Mouse (Mus musculus): ENCODE data around the gene Nop16. TPM values are rescaled to one million over a fixed set of nuclear protein-coding genes. Genes with fewer than 3 reads are reported as not detected.

Gene Nop16
- polyA plus RNA-seq (2014; fragmentation: Nextera tagmentation; extraction: Ambion mirVana) = 95.6 and 99.7 TPM in 2 replicates

- peaks cover 2% of the 10 kb centered on the region; the same call in 1 of the 2 replicates for H3K36me3 ChIP-seq (ENCODE audit: control insufficient read depth, insufficient read depth, low read length)
- H3K27ac ChIP-seq (replicated peaks; ENCODE audit: low read depth, low read length) = 0 out of 2 replicates have a peak within 1 kb of the TSS, but pooled peaks have one; percentile 42
- no peaks in the 10 kb centered on the region for H3K9me3 ChIP-seq (ENCODE audit: control insufficient read depth, low read length)
- H3K27me3 ChIP-seq (ENCODE audit: control insufficient read depth, insufficient read depth, low read length) = no peaks in the 10 kb centered on the region
- under 1% methylated on average over 51 of the region's 51 CpGs for WGBS
- H3K4me2 ChIP-seq (ENCODE audit: low read depth, severe bottlenecking) = peak within 1 kb of the TSS; percentile 70
- peak; percentile 98 for DNase-seq (ENCODE audit: low spot score)
- H3K9ac ChIP-seq (ENCODE audit: low read length) = peak within 1 kb of the TSS; percentile 86
- peak within 1 kb of the TSS; percentile 92 for H3K4me3 ChIP-seq (ENCODE audit: low read depth, low read length)
- ATAC-seq (ENCODE audit: insufficient number of reproducible peaks, low FRiP score, low TSS enrichment, low read depth) = peak; percentile 96
- peaks cover 4% of the 10 kb centered on the region for H3K4me1 ChIP-seq (ENCODE audit: control insufficient read depth, insufficient read depth, low read length)
Measured at GRCm38 (mm10) chr13:54589996-54590951, at the start of gene Nop16, which contains the start of gene Higd2a. Gene Nop16, minus strand, starts transcription at chr13:54590090. Gene Higd2a, plus strand, starts transcription at chr13:54590207.

GRCm38 (mm10) chr13:54635011-54635410 is 45.1 kb upstream of the Nop16 start:
- ATAC-seq (ENCODE audit: insufficient number of reproducible peaks, low FRiP score, low TSS enrichment, low read depth) = no peak
- no peak overlapping the region for H3K4me2 ChIP-seq (ENCODE audit: low read depth, severe bottlenecking)
- H3K9me3 ChIP-seq (ENCODE audit: control insufficient read depth, low read length) = no peaks in the 10 kb centered on the region
- 95% methylated on average over 3 of the region's 3 CpGs for WGBS
- H3K4me3 ChIP-seq (ENCODE audit: low read depth, low read length) = no peak overlapping the region
- no peaks in the 10 kb centered on the region for H3K27me3 ChIP-seq (ENCODE audit: control insufficient read depth, insufficient read depth, low read length)
- no peaks in the 10 kb centered on the region for H3K4me1 ChIP-seq (ENCODE audit: control insufficient read depth, insufficient read depth, low read length)
- DNase-seq (ENCODE audit: low spot score) = no peak
- H3K9ac ChIP-seq (ENCODE audit: low read length) = no peak overlapping the region
- no peak overlapping the region for H3K27ac ChIP-seq (replicated peaks; ENCODE audit: low read depth, low read length)
- H3K36me3 ChIP-seq (ENCODE audit: control insufficient read depth, insufficient read depth, low read length) = peaks cover 5% of the 10 kb centered on the region; the same call in 1 of the 2 replicates

GRCm38 (mm10) chr13:54632731-54633277 is 42.9 kb upstream of the Nop16 start:
- Histone ChIP-seq H3K9me3 (ENCODE audit: control insufficient read depth, low read length) (no peaks in the 10 kb centered on the region), H3K27me3 (ENCODE audit: control insufficient read depth, insufficient read depth, low read length) (no peaks in the 10 kb centered on the region)
- ATAC-seq (ENCODE audit: insufficient number of reproducible peaks, low FRiP score, low TSS enrichment, low read depth) = no peak

GRCm38 (mm10) chr13:54629128-54629527 is 39.2 kb upstream of the Nop16 start:
- no peak for DNase-seq (ENCODE audit: low spot score)
- no peaks in the 10 kb centered on the region for H3K36me3 ChIP-seq (ENCODE audit: control insufficient read depth, insufficient read depth, low read length)
- H3K27me3 ChIP-seq (ENCODE audit: control insufficient read depth, insufficient read depth, low read length) = no peaks in the 10 kb centered on the region
- H3K4me3 ChIP-seq (ENCODE audit: low read depth, low read length) = no peak overlapping the region
- 86% methylated on average over 4 of the region's 4 CpGs for WGBS
- no peak overlapping the region for H3K9ac ChIP-seq (ENCODE audit: low read length)
- no peak for ATAC-seq (ENCODE audit: insufficient number of reproducible peaks, low FRiP score, low TSS enrichment, low read depth)
- no peak overlapping the region for H3K4me2 ChIP-seq (ENCODE audit: low read depth, severe bottlenecking)
- no peak overlapping the region for H3K27ac ChIP-seq (replicated peaks; ENCODE audit: low read depth, low read length)
- H3K9me3 ChIP-seq (ENCODE audit: control insufficient read depth, low read length) = no peaks in the 10 kb centered on the region
- H3K4me1 ChIP-seq (ENCODE audit: control insufficient read depth, insufficient read depth, low read length) = no peaks in the 10 kb centered on the region

More at GRCm38 (mm10) chr13:54632731-54633277, 42.9 kb upstream of the Nop16 start:
- H3K36me3 ChIP-seq (ENCODE audit: control insufficient read depth, insufficient read depth, low read length) = no peaks in the 10 kb centered on the region; the same call in 1 of the 2 replicates
- H3K27ac ChIP-seq (replicated peaks; ENCODE audit: low read depth, low read length) = no peak overlapping the region
- no peak overlapping the region for H3K9ac ChIP-seq (ENCODE audit: low read length)
- DNase-seq (ENCODE audit: low spot score) = no peak
- no peak overlapping the region for H3K4me2 ChIP-seq (ENCODE audit: low read depth, severe bottlenecking)
- 87% methylated on average over 3 of the region's 3 CpGs for WGBS
- H3K4me1 ChIP-seq (ENCODE audit: control insufficient read depth, insufficient read depth, low read length) = no peaks in the 10 kb centered on the region
- no peak overlapping the region for H3K4me3 ChIP-seq (ENCODE audit: low read depth, low read length)

GRCm38 (mm10) chr13:54621960-54622521 is 32.2 kb upstream of the Nop16 start:
- Histone ChIP-seq H3K27ac (replicated peaks; ENCODE audit: low read depth, low read length) (peak overlapping the region; percentile 62; the same call in 1 of the 2 replicates), H3K4me3 (ENCODE audit: low read depth, low read length) (peak overlapping the region; percentile 96), H3K9me3 (ENCODE audit: control insufficient read depth, low read length) (no peaks in the 10 kb centered on the region), H3K4me1 (ENCODE audit: control insufficient read depth, insufficient read depth, low read length) (no peaks in the 10 kb centered on the region), H3K9ac (ENCODE audit: low read length) (peak overlapping the region; percentile 93), H3K27me3 (ENCODE audit: control insufficient read depth, insufficient read depth, low read length) (no peaks in the 10 kb centered on the region), H3K4me2 (ENCODE audit: low read depth, severe bottlenecking) (peak overlapping the region; percentile 54), H3K36me3 (ENCODE audit: control insufficient read depth, insufficient read depth, low read length) (no peaks in the 10 kb centered on the region)
- WGBS = 2% methylated on average over 27 of the region's 27 CpGs
- DNase-seq (ENCODE audit: low spot score) (no peak), ATAC-seq (ENCODE audit: insufficient number of reproducible peaks, low FRiP score, low TSS enrichment, low read depth) (peak; percentile 72)

- Histone ChIP-seq H3K9ac (ENCODE audit: low read length) (peak within 1 kb of the TSS; percentile 93), H3K27me3 (ENCODE audit: control insufficient read depth, insufficient read depth, low read length) (no peaks in the 10 kb centered on the region), H3K4me1 (ENCODE audit: control insufficient read depth, insufficient read depth, low read length) (no peaks in the 10 kb centered on the region), H3K36me3 (ENCODE audit: control insufficient read depth, insufficient read depth, low read length) (no peaks in the 10 kb centered on the region), H3K9me3 (ENCODE audit: control insufficient read depth, low read length) (no peaks in the 10 kb centered on the region), H3K4me3 (ENCODE audit: low read depth, low read length) (peak within 1 kb of the TSS; percentile 96), H3K4me2 (ENCODE audit: low read depth, severe bottlenecking) (peak within 1 kb of the TSS; percentile 54), H3K27ac (replicated peaks; ENCODE audit: low read depth, low read length) (peak within 1 kb of the TSS; percentile 62; the same call in 1 of the 2 replicates)
- 10% methylated on average over 44 of the region's 44 CpGs for WGBS
- ATAC-seq (ENCODE audit: insufficient number of reproducible peaks, low FRiP score, low TSS enrichment, low read depth) = peak; percentile 95
- peak; percentile 100 for DNase-seq (ENCODE audit: low spot score)
Measured at GRCm38 (mm10) chr13:54621155-54621932, 31.5 kb upstream of the Nop16 start, which contains the start of gene Faf2. Gene Faf2, plus strand, starts transcription at chr13:54621784.

- H3K4me2 ChIP-seq (ENCODE audit: low read depth, severe bottlenecking) = no peak overlapping the region
- no peak overlapping the region for H3K27ac ChIP-seq (replicated peaks; ENCODE audit: low read depth, low read length)
- H3K4me3 ChIP-seq (ENCODE audit: low read depth, low read length) = no peak overlapping the region
- H3K36me3 ChIP-seq (ENCODE audit: control insufficient read depth, insufficient read depth, low read length) = no peaks in the 10 kb centered on the region
- H3K4me1 ChIP-seq (ENCODE audit: control insufficient read depth, insufficient read depth, low read length) = no peaks in the 10 kb centered on the region
- no peak overlapping the region for H3K9ac ChIP-seq (ENCODE audit: low read length)
- WGBS = 73% methylated on average over 6 of the region's 6 CpGs
- H3K27me3 ChIP-seq (ENCODE audit: control insufficient read depth, insufficient read depth, low read length) = no peaks in the 10 kb centered on the region
- no peak for ATAC-seq (ENCODE audit: insufficient number of reproducible peaks, low FRiP score, low TSS enrichment, low read depth)
- no peaks in the 10 kb centered on the region for H3K9me3 ChIP-seq (ENCODE audit: control insufficient read depth, low read length)
- DNase-seq (ENCODE audit: low spot score) = no peak
Measured at GRCm38 (mm10) chr13:54616998-54617397, 27.1 kb upstream of the Nop16 start.

Measured in limb, embryonic 11.5 days (tissue).